Mouse (Mus musculus): ENCODE results near the gene Adgrl2.

GRCm38 (mm10) chr3:148949796-148950195, 40.6 kb downstream of the Adgrl2 start:
- TF ChIP-seq POLR2A (IDR thresholded peaks at IDR 0.05; ENCODE audit: insufficient read depth, low read depth, low read length) = no peak
- no peak for TF ChIP-seq CTCF (IDR thresholded peaks at IDR 0.05; ENCODE audit: insufficient read depth, low read depth, low read length)

Measured in olfactory bulb, adult 2 months (tissue).